Mouse (Mus musculus): ENCODE data around the gene Slc16a1.

The Slc16a1 gene

DNA sequence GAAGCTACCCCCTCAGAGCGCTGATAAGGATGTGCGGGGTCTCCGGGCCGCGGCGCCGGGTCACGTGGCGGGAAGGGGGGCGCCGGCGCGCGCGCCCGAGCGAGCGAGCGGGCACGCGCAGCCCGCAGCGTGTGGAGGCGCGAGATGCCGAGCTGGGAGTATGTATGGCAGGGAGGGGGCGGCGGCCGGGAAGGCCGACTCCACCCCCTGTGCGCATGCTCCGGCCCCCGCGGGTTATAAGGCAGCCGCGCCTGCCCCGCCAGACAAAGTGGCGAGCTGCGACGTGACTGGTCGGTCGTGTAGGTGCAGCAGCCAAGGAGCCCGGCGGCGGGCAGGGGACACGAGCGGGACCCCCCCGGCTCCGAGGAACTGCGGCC is at the start of gene Slc16a1:
TSS of gene Slc16a1 (plus strand) at position 266 of the 377 bp plus-strand sequence.
- peak; percentile 77 for DNase-seq

DNA sequence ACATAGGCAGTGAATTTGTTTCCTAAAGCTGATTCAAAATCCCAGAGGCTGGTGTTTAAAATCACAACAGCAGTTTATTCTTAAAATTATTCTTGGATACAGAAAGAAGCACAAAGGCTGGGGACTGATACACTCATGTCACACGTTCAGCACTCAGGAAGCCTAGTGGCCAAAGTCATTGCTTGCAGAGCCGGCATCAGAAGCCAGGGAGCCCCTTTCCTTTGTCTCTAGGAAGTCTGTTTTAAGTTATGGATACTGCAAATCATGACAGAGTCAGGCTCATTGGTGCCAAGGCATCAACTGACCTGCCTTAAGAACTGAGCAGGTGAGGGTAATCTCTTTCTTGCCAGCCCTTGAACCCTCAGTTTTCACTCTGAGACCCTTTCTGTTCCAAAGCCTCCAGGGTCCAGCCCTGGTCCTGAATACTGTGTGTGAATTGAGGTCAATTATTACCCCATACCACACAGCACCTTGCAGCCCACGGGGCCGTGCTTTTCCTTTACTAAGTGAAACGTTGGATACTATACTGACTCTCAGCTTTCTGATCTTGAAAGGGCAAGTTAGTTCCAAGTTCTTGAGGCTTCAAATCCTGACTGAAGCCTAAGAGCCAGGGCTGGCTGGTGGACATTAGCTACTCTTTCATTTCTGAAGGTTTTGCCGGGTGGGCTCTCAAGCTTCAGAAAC is 41.9 kb upstream of the Slc16a1 start:
- no peak for DNase-seq

DNA sequence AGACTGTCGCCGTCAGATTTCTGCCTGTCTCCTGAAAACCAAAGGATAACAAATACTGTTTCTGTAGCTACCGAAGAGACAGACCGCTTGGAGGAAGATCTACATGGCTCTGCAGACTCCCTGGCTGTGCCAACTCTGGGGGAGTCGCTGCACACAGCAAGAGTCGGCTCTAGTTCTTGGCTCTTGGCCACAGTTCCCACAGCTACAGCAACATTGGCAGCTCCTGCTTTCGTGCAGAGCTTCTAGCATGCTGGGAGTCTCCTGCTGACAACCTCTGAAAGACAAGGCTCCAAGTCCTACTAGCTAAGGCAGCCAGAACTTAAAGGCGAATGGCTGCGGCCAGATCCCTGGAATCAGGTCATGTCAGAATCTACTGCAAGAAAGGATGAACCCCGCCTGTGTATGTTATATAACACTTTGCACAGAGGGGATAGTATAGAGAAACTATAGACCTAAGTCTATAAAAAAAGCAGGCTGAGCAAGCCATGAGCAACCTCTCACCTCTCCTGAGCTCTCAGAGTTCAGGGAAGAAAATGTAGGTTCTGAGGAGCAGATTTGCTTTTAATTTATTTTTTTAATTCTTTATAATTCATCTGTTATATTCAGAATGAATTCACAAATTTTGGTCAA is 41.2 kb upstream of the Slc16a1 start:
- peak; percentile 69 for DNase-seq

DNA sequence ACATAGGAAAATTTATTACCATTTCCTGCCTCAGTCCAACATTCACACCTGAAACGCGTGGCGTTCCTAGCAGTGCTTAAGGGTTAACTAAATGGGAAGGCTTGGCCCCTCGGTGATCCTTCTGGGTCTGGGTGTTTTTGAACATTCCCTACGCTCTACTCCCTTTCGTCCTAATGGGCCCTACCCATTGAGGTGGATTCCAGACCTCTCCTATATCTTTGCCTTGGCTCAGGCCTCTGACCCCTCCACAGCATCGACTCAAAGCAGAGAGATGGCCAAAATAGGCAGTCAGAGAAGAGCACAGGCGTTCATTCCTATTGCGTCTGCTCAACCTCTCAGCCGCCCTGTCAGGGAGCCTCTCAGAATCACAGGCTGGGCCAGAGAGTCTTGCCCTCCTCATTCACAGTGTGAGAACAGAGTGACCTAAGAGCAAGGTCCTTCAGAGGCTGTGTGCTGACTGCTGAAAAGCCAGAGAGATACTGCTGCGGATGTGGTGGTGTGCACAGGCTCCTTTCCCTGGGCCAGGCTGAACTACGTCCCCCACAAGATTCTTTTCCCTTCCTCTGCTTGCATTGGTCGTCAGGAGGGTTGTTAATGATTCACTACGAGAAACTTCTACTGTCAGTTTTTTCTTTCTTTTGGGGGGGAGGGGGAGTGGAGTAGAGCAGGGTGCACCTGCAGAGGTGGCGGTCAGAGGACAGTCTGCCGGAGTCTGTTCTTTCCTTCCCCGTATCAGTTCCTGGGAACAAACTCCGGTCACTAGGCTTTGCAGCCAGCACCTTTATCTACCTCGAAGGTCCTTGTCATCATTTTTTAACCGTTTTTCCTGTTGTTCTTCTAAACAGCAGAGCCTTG is 38.9 kb upstream of the Slc16a1 start:
- DNase-seq, result peak; percentile 83

DNA sequence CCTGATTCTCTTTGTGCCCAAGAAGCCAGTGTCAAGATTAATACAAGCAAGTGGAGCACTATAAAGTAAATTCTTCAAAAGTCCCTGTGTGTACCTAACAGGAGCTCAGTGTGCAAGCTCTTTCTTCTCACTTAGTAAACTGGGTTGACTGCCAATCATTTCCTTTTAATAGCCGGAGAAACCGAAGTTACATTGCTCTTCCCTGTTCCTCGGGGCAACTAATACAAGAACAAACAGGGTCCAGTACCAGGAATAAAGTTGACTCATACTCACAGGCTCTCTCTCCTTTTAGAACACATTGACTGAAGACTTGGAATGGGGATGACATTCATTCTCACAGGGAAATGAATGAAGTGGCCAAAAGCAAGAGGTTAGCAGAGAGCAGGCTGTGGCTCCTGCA is 37.8 kb upstream of the Slc16a1 start:
- no peak for DNase-seq

DNA sequence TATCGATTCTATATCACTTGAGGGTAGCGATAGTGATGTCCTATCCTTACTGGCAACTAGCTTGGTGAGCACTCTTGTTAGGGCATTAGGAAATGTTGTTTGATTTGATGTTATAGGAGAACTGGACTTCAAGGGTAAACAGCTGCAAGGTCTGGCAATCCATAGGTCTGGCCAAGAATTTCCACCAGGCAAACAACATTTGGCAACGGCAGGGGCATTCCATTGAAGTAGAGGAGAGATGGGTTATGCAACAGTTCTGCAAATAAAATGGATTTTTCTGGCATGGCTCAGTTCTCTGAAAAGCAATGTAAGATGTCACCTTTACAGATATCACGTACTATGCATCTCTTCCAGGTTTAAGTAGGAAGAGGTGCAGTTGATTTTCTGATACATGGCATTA is 36.8 kb upstream of the Slc16a1 start:
- no peak for DNase-seq

DNA sequence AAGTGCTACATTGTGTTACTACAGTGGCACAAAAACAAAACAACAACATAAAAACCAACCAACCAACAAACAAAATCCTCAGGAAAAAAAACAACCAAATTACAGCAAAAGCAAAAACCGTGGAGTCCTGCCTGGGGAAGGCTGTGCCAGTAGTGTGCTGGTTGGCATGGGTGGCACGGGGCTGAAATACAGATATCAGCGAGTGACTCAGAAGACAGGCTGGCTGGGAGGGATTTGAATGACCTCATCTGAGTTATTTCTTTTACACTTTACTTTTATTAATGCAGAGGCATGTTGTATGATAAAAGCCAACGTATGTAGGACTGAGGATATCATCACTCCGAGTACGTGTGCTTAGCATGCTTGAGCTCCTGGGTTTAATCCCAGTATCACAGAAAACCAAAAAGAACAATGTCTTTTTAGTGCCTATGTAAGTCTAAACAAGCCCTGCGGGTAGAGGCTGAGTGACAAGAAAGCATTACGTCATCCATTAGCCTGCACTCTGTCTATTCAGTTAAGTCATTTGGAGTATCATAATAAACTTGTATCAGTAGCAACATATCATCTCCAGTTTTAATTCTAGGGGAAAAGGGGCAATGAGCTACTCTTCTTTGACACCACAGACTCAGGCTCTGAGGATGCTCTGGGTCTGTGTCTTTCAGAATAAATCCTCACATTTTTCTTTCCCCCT is 28.6 kb upstream of the Slc16a1 start:
- DNase-seq, result no peak

DNA sequence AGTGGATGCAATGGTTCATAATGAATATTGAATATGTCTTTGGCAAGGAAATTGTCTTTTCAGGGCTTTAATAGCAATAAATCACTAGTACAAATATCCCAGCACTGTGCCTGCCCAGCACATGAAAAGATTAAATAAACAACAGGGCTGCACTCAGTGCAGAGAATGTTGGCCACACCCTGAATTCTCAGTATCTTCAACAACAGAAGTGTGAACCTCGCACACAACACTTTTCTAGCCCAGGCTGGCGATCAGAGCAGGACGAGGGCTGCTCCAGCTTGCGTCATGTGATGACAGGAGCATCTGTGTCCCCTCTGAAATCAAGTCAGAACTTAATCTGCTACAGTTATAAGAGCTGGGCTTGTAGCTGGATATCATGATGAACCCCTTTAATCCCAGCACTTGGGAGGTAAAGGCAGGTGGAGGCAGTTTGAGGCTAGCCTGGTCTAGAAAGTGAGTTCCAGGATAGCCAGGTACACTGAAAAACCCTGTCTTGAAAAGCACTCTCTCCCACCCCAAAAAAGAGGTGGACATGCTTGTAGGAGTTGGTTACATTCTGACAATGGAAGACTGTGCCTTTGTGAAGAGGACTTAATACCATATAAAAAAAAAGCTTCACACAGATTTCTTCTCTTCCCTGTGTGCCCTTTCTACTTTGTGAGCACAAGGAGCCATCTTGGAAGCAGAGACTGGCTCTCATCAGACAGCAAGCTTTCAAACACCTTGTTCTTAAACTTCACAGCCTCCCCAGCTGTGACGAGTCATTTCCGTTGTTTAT is 27.8 kb upstream of the Slc16a1 start:
- no peak for DNase-seq

DNA sequence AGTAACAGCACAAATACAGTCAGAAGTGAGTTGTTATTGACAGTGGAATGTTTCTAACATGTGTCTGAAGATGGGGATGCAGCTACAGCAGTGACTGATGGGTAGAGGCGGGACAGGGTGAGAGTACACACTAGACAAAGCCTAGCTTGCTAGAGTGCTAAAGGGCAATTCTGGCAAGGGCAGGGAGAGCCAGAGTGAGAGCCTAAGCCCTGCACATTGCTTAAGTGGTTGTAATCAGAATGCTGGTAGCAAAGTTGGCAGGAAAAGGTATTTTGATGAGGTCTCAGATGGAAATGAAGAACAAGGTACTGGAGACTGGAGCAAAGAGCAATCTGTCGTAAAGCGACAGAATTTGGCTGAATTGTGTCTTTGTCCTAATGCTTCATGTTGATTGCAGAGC is 26.5 kb upstream of the Slc16a1 start:
- DNase-seq, result peak; percentile 76

DNA sequence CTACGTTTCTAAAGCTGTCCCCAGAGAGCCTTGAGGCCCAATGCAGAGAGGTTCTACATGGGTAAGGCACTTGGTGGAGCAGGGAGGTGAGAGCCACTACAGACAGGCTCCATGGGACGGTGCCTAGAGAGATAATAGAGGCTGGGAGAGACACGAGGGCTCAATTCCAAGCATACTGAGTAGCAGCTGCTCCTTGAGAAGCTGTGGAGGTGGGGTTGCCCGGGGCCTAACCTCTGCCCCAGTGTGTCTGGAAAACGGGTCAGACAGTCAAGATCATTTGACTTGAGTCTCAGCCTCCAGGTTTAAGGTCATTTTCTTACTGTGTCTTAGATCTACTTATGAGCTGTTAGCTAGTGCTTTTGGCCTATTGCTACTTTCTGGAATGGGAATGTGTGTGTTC is 25.4 kb upstream of the Slc16a1 start:
- DNase-seq, result peak; percentile 29

DNA sequence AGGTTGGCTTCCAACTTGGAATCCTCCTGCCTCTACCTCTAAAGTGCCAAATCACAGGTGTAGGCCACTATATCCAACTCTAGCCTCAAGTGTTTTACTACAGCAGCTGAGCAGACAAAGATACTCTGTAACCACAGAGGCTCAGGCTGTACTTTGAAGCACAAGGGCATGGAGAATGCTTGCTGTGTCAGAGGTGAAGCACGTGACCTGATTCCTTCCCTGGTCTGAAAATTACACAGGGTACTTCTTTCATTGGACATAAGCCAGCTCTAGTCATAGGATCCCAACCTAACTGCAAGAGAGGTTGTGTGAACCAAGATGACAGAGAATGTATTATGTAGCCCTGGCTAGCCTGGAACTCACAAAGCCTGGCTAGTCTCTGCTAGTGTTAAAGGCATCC is 24.4 kb upstream of the Slc16a1 start:
- peak; percentile 36 for DNase-seq

DNA sequence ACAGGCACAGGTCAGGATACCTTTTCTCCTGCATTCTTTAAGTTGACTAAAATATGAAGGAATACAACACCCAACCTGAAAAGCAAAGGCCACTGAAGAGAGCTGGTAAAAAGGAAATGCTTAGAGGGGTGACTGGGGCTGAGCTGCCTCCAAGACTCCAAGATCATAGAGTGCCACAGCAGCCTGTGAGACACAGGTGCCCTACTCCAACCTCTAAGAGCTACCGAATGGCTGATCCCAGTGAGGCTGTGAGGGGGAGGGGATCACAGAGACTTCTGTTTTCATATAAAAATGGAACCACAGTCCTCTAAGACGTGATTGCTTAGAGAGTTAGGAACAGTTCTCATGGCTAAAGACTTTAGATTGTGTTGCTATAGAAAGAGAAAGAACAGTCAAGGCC is 23.3 kb upstream of the Slc16a1 start:
- DNase-seq, result no peak

DNA sequence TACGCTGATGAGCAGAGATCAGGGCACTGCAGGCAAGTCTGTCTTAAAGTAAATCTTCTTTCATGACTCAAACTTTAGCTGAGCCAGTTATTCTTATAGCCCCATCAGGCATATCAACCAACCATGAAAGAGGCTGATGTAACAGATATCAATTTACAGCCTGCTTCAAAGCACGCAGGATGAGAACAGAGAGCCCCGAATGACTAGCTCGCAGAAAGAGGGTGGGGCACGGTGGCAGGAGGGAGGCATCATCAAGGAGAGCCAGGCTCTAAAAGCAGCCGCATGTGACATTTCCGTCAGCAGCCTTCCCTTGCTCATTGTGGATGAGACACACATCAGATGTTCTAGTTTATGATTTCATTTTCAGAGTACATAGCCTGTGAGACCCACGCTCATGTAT is 22.3 kb upstream of the Slc16a1 start:
- DNase-seq, result no peak

DNA sequence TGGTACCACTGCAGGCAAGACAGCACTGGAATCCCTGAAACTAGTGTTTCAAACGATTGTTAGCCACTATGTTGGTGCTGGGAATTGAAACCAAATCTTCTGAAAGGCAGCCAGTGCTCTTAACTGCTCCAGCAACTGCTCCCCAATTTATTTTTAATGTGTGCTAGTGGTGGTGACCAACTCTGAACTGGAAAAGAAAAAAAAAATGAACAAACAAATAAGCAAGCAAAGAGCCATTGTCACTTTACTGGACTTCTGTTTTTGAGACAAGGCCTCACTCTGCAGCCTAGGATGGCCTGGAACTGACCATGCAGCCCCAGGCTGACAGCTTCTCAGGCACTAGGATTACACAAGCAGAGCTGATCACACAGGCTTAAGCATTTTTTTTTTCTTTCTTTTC is 16.6 kb upstream of the Slc16a1 start:
- DNase-seq, result no peak

DNA sequence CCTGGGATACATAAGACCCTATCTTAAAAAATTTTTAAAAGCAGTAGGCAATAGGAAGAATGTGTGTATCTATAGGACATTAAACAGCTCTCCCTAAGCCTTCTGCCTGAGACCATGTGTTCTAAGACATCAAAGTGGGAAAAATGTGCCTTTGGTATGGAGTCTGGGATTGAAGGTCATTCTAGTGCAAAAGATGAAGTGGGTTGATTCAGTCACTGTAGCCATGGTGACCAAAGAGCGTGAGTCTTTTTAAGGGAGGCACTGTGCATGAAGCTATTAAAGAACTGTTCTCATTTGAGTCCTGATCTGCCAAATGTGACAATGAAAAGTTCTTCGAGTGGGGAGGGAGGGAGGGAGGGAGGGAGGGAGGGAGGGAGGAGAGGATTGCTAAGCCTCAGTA is 8.7 kb upstream of the Slc16a1 start:
- DNase-seq, result no peak

DNA sequence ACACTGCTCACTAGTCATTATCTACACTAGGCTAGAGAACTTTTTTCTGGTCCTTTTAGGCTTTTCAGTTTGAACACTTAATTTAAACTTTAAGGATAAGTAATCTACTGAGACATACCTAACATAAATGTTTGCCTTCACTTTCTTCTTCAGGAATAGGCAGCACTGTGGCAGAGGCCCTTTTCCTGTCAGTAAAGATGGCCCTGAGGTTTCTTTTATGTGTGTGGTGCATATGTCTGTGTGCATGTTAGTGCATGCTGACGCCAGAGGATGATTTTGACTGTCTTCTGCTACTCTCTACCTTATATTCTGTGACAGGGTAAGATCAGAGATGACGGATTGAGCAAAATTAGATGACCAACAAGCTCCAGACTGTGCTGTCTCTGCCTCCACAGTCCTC is 7.5 kb upstream of the Slc16a1 start:
- DNase-seq, result no peak

DNA sequence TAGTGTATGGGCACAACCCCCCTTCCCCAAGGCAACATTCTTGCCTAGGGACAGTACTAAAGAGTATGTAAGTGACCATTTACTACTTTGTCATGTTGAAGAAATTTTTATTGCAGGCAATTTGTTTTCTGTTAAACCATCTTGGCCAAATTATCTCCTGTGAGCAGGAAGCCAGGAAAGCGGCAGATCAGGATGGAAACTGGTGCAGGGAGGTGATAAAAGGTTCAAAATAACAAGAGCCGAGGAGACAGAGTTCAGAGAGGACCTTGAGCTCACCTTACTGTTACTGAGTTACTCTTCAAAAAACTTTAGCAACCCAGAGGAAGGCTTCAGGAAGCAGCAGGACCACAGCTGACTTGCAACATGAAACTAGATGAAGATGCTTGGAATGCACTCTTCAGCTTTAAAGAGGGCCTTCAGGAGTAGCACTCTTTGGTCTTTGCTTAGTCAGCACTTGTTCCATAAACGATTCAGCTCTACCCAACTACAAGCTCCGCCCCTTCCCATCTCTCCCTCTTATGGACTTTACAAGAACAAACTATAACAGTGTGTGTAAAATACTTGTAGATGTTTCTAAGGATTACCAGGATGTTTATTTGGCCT is 5.8 kb upstream of the Slc16a1 start:
- no peak for DNase-seq

DNA sequence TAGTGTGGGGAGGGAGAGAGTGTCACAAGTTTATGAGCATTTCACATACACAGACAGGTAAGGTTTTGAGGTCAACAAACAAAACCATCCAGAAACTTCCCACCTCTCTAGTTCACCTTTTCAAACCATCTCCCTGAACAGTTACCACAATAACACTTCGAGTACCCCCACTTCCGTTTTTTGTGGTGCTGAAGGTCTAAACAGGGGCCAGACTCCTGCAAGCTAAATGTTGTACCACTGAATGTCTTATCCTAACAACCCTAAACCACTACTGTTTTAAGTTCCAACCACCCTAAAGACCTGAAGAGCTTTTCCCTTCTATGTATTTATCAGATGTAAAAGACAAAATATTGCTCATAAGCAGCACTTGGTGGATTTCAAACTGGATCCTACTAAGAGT is 2.0 kb upstream of the Slc16a1 start:
- no peak for DNase-seq

DNA sequence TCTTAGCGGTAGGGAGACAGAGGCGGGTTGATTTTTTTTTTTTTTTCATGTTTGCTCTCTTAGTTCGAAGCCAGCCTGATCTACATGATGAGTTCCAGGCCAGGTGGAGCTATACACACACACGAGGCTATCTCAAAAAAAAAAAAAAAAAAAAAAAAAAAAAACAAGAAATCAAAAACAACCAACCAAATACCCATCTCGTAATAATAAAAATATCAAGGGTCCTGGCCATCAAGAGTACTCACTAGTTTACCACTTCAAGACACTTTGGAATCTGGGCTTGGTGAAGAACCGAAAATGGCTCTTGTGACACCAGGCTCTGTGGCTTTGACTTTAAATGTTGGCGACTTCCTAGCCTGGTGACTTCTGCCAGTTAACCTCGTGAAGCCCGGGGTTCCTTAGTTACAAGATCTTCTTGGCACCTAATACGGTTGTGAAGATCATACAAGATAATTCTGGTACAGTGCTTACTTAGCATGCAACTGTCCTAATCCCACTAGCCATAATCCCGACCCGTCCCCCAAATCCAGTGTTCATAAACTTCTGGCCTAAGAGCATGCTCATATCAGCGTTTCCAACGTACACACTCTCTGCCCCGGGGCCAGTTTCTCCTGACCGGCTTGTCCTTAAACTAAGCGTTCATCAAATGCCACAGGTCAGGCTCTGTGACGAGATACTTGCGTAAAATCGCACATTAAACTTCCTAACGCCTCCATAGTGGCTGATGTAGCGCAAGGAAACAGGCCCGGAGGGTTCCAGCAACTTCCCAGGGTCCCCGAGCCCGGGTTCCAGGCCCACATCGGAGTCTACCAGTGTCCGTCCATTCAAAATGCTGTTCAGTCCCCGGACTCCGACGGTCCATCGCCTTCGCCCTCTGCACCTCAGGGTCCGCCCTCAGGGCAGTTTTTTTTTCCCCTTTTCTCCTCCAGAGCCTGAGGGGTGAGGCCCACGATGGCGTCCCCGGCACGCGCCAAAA is 753 bp upstream of the Slc16a1 start:
- peak; percentile 25 for DNase-seq

DNA sequence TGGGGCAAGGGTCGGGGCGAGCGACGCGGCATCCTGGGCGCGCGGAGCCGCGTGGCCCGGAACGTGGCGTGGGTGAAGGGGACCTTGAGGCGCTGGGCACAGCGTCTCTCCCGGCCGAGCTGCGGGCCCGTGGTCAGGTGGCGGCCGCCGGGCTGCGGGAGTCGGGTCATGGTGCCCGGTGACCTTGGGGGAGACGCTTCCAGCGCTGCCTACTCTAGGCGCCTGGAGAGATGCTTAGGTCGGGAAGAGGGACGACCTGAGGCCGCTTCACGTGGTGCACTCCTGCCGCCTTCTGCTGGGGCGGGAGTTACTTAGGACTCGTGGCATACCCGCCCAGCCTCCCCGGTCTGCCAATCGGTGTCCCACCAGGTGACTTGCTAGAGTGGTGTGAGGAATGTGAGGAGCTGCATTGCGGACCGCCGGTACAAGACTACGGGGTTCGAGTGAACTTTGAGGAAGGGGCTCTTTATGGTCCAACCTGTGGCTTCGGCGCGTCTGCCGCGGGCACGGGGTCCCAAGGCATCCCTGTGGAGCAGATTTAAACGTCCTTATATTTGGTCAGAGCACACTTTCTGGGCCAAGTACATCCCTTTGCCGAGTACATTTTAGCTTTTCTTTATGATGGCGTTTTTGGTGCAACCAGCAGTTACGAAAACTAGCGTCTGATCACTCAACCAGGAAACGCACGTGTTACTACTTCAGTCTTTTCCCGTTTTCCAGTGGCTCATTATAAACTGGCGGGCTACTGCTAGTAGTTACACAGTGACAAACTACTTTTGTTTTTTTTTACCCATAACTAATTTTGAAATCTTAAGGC is 672 bp downstream of the Slc16a1 start:
- DNase-seq, result peak; percentile 73

All from kidney, adult 11 months (tissue).